Comparison of ENCODE assay signal across 12 mouse cellular contexts in the genomic region with DNA sequence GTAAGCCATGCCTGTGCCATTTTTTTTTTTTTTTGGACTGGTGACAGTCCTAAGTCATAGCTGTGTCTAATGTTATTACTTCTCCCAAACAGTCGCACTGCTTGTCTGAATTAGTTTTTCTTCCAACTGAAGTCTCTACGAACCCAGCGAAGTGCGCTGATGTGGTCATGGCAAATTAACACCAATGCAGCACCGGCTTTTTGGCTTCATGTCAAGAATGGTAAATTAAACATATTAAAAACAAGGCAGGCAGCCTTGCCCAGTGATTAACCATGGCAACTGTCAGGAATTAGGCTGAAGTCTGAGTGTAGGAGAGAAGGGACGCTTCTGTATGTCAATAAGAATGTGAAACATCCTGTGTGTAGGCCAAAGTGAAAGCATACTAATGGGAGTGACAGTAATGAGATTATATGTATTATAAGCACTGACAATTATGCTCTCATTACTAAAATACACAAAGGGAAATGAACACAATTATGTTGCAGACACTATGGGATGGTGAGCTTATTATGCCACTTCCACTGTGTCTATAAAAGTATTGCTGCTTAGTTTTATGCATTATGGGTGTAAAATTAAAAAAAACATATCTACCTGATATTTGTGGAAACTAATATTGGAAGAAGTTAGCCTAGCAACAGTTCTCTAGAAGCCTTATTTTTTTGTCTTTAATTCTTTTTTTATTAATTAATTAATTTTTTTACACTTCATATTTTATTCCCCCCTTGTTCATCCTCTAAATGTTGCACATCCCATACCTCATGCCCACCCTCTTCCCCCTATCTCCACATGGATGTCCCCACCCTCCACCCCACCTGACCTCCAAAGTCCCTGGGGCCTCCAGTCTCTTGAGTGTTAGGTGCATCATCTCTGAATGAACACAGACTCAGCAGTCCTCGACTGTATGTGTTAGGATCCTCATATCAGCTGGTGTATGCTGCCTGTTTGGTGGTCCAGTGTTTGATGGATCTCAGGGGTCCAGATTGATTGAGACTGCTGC.
A peak's percentile ranks its signal among the peaks of the same experiment; 100 is the strongest.
DNase-seq lines count a peak whose midpoint lies in the region; ATAC-seq lines count a peak whose summit lies in the region.
"Had no signal": no experiment of that assay in that cellular context is flagged by ENCODE, and none has a peak within 500 bp of the region (broad histone marks: within the 10 kb centered on the region; RNA-seq: fewer than 3 reads in every experiment).

No protein-coding gene starts in this region.

- peak; percentile 12 for DNase-seq in brain, embryonic 18.5 days (ENCODE audit: low read depth, low spot score)
- DNase-seq in heart, adult 8-10 months (ENCODE audit: low spot score): no peak
- DNase-seq in gastrocnemius, postnatal 4 days (ENCODE audit: low spot score in 2 of 2): no peak
- no peak for DNase-seq in gastrocnemius, postnatal 36 days
- DNase-seq: kidney, adult 18-20 months; layer of hippocampus, adult 9-11 months; right cerebral cortex, postnatal 25 days had no signal

- H3K9ac ChIP-seq in embryonic facial prominence, embryonic 13.5 days: no peak overlapping the region
- no peak overlapping the region for H3K9ac ChIP-seq in hindbrain, embryonic 15.5 days
- H3K9ac ChIP-seq in neural tube, embryonic 12.5 days: no peak overlapping the region
- H3K9ac ChIP-seq: heart, embryonic 13.5 days had no signal

- no peaks in the 10 kb centered on the region for H3K9me3 ChIP-seq in embryonic facial prominence, embryonic 13.5 days
- no peaks in the 10 kb centered on the region for H3K9me3 ChIP-seq in hindbrain, embryonic 15.5 days
- H3K9me3 ChIP-seq in neural tube, embryonic 12.5 days: no peaks in the 10 kb centered on the region
- H3K9me3 ChIP-seq: heart, embryonic 13.5 days had no signal

- 62% methylated on average over 7 of the region's 7 CpGs for WGBS in embryonic facial prominence, embryonic 13.5 days
- WGBS in hindbrain, embryonic 15.5 days: 23% methylated on average over 7 of the region's 7 CpGs
- WGBS in neural tube, embryonic 12.5 days: 35% methylated on average over 7 of the region's 7 CpGs

- ATAC-seq in embryonic facial prominence, embryonic 13.5 days (ENCODE audit: insufficient number of reproducible peaks, insufficient read depth, low FRiP score, low TSS enrichment, low read depth): 0 out of 2 replicates have a peak, but pooled peaks have one; percentile 43
- peak; percentile 93 for ATAC-seq in hindbrain, embryonic 15.5 days (ENCODE audit: low FRiP score, low read depth)
- peak; percentile 89 for ATAC-seq in neural tube, embryonic 12.5 days (ENCODE audit: low FRiP score, low read depth)

- H3K27ac ChIP-seq in embryonic facial prominence, embryonic 13.5 days: no peak overlapping the region
- H3K27ac ChIP-seq in hindbrain, embryonic 15.5 days (replicated peaks): no peak overlapping the region
- no peak overlapping the region for H3K27ac ChIP-seq in neural tube, embryonic 12.5 days
- H3K27ac ChIP-seq: heart, embryonic 13.5 days had no signal

- intact Hi-C loops in gastrocnemius, postnatal 36 days (cut with DNase I): no loop called here

- no peak overlapping the region for H3K4me3 ChIP-seq in embryonic facial prominence, embryonic 13.5 days
- no peak overlapping the region for H3K4me3 ChIP-seq in hindbrain, embryonic 15.5 days
- no peak overlapping the region for H3K4me3 ChIP-seq in neural tube, embryonic 12.5 days
- H3K4me3 ChIP-seq: heart, embryonic 13.5 days; myocyte had no signal

- no peaks in the 10 kb centered on the region for H3K4me1 ChIP-seq in embryonic facial prominence, embryonic 13.5 days
- H3K4me1 ChIP-seq in hindbrain, embryonic 15.5 days (replicated peaks): peaks cover 6% of the 10 kb centered on the region
- no peaks in the 10 kb centered on the region for H3K4me1 ChIP-seq in neural tube, embryonic 12.5 days
- H3K4me1 ChIP-seq: heart, embryonic 13.5 days had no signal

- H3K4me2 ChIP-seq in embryonic facial prominence, embryonic 13.5 days: no peak overlapping the region
- H3K4me2 ChIP-seq in hindbrain, embryonic 15.5 days: no peak overlapping the region
- H3K4me2 ChIP-seq in neural tube, embryonic 12.5 days (replicated peaks): no peak overlapping the region
- H3K4me2 ChIP-seq: heart, embryonic 13.5 days had no signal

- H3K36me3 ChIP-seq in embryonic facial prominence, embryonic 13.5 days: no peaks in the 10 kb centered on the region
- H3K36me3 ChIP-seq in hindbrain, embryonic 15.5 days: no peaks in the 10 kb centered on the region
- H3K36me3 ChIP-seq in neural tube, embryonic 12.5 days: no peaks in the 10 kb centered on the region
- H3K36me3 ChIP-seq: heart, embryonic 13.5 days had no signal

- no peaks in the 10 kb centered on the region for H3K27me3 ChIP-seq in embryonic facial prominence, embryonic 13.5 days
- peaks cover 3% of the 10 kb centered on the region; the same call in 1 of the 2 replicates for H3K27me3 ChIP-seq in hindbrain, embryonic 15.5 days
- H3K27me3 ChIP-seq in neural tube, embryonic 12.5 days (replicated peaks): peaks cover 17% of the 10 kb centered on the region; the same call in 1 of the 2 replicates
- H3K27me3 ChIP-seq: heart, embryonic 13.5 days had no signal

Comparison
In these comparisons a context has a peak if more than half of its experiments do, and no peak if none do; other contexts are left out.
1. ATAC-seq: peak in every context shown above with its lines; median percentile 93 in hindbrain, embryonic 15.5 days; 89 in neural tube, embryonic 12.5 days; 43 in embryonic facial prominence, embryonic 13.5 days.